Mouse (Mus musculus) activated CD4-positive, CD25-positive, alpha-beta regulatory T cell, adult 9 weeks (primary cell): ENCODE measurements around the gene Zdhhc17. TPM values are rescaled to one million over a fixed set of nuclear protein-coding genes. Genes with fewer than 3 reads are reported as not detected.

Experiments
- polyA plus RNA-seq: library from polyadenylated mRNA; unstranded; fragments of 100-300 nt; shearing (Covaris generic); gene quantifications from one replicate; pipeline ENCODE4 v1.2.1, GENCODE M21; 2017

The Zdhhc17 gene
- polyA plus RNA-seq, result 39.7 TPM

GRCm38 (mm10) chr10:111009641-111010479 lies at the start of gene Zdhhc17:
Zdhhc17 (minus strand) TSS chr10:111010140.

GRCm38 (mm10) chr10:110919531-110920343 lies 90.2 kb downstream of the Zdhhc17 start, which contains the start of gene Csrp2:
Csrp2 (plus strand) TSS chr10:110919789.

Other genes starting within 250 kb of the Zdhhc17 start
- 7.9 TPM for gene Csrp2, start 90.4 kb downstream of the Zdhhc17 start, polyA plus RNA-seq
- 14.7 TPM for gene Osbpl8, start 154.6 kb upstream of the Zdhhc17 start, polyA plus RNA-seq